Mouse (Mus musculus): ENCODE data around the gene Met. TPM values are rescaled to one million over a fixed set of nuclear protein-coding genes. Genes with fewer than 3 reads are reported as not detected.
A peak's percentile ranks its signal among the peaks of the same experiment; 100 is the strongest.

The Met gene
- polyA plus RNA-seq, 1 experiment from 2014 or later: 6.7 TPM

GRCm38 (mm10) chr6:17578092-17578760 lies 114.6 kb downstream of the Met start:
- Histone ChIP-seq H3K4me1 (replicated peaks; ENCODE audit: control insufficient read depth, insufficient read depth, low read length) (peaks cover 5% of the 10 kb centered on the region; the same call in 1 of the 2 replicates), H3K4me3 (ENCODE audit: low read depth, low read length) (no peak overlapping the region), H3K27ac (ENCODE audit: low read depth, low read length) (no peak overlapping the region), H3K9me3 (ENCODE audit: control insufficient read depth) (no peaks in the 10 kb centered on the region), H3K36me3 (ENCODE audit: control insufficient read depth, insufficient read depth) (no peaks in the 10 kb centered on the region), H3K9ac (ENCODE audit: low read depth, low read length) (no peak overlapping the region), H3K27me3 (replicated peaks; ENCODE audit: control insufficient read depth, insufficient read depth, low read length) (no peaks in the 10 kb centered on the region), H3K4me2 (replicated peaks; ENCODE audit: low read depth) (no peak overlapping the region)
- TF ChIP-seq CTCF (IDR thresholded peaks at IDR 0.05; ENCODE audit: low read depth): 0 out of 2 replicates have a peak, but pooled peaks have one; percentile 6
- ATAC-seq: peak; percentile 78
- WGBS: 34% methylated on average over 3 of the region's 3 CpGs

DNA sequence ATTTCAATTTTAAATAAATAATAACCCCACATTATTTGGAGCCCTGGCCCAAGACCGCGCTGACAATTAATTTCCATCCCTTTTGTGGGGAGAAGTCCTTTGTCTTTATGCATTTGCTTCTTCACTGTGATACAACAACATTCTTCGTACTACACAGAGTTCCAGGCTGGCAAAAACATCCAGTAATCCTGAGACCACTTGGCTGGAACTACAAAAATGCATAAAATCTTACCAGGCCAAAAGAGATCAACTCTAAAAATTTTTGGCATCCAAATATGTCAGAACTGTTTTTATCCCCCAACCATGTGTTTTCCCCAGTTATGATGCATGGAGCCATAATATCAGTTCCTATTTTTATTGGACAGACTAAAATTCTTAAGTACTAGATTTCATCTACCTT lies 116.7 kb downstream of the Met start:
- H3K9me3 ChIP-seq (ENCODE audit: control insufficient read depth): no peaks in the 10 kb centered on the region
- H3K4me2 ChIP-seq (replicated peaks; ENCODE audit: low read depth): no peak overlapping the region
- peaks cover 8% of the 10 kb centered on the region for H3K4me1 ChIP-seq (replicated peaks; ENCODE audit: control insufficient read depth, insufficient read depth, low read length)
- H3K4me3 ChIP-seq (ENCODE audit: low read depth, low read length): no peak overlapping the region
- TF ChIP-seq CTCF (IDR thresholded peaks at IDR 0.05; ENCODE audit: low read depth): no peak
- no peaks in the 10 kb centered on the region for H3K27me3 ChIP-seq (replicated peaks; ENCODE audit: control insufficient read depth, insufficient read depth, low read length)
- WGBS: 85% methylated on average over 3 of the region's 3 CpGs
- no peak overlapping the region for H3K9ac ChIP-seq (ENCODE audit: low read depth, low read length)
- no peak overlapping the region for H3K27ac ChIP-seq (ENCODE audit: low read depth, low read length)
- no peaks in the 10 kb centered on the region for H3K36me3 ChIP-seq (ENCODE audit: control insufficient read depth, insufficient read depth)
- no peak for ATAC-seq

GRCm38 (mm10) chr6:17583982-17584381 lies 120.4 kb downstream of the Met start:
- H3K27ac ChIP-seq (ENCODE audit: low read depth, low read length): no peak overlapping the region
- peaks cover 3% of the 10 kb centered on the region; the same call in 1 of the 2 replicates for H3K4me1 ChIP-seq (replicated peaks; ENCODE audit: control insufficient read depth, insufficient read depth, low read length)
- H3K9me3 ChIP-seq (ENCODE audit: control insufficient read depth): no peaks in the 10 kb centered on the region
- 20% methylated on average over 13 of the region's 13 CpGs for WGBS
- no peak overlapping the region for H3K9ac ChIP-seq (ENCODE audit: low read depth, low read length)
- H3K36me3 ChIP-seq (ENCODE audit: control insufficient read depth, insufficient read depth): no peaks in the 10 kb centered on the region
- peak overlapping the region; percentile 26; the same call in 1 of the 2 replicates for H3K4me3 ChIP-seq (ENCODE audit: low read depth, low read length)
- H3K27me3 ChIP-seq (replicated peaks; ENCODE audit: control insufficient read depth, insufficient read depth, low read length): no peaks in the 10 kb centered on the region
- ATAC-seq: no peak
- no peak for TF ChIP-seq CTCF (IDR thresholded peaks at IDR 0.05; ENCODE audit: low read depth)
- H3K4me2 ChIP-seq (replicated peaks; ENCODE audit: low read depth): peak overlapping the region; percentile 57

GRCm38 (mm10) chr6:17589049-17589952 lies 125.7 kb downstream of the Met start:
- Histone ChIP-seq H3K4me2 (replicated peaks; ENCODE audit: low read depth) (peak overlapping the region; percentile 49), H3K36me3 (ENCODE audit: control insufficient read depth, insufficient read depth) (no peaks in the 10 kb centered on the region), H3K27ac (ENCODE audit: low read depth, low read length) (no peak overlapping the region), H3K9ac (ENCODE audit: low read depth, low read length) (no peak overlapping the region), H3K4me1 (replicated peaks; ENCODE audit: control insufficient read depth, insufficient read depth, low read length) (no peaks in the 10 kb centered on the region), H3K4me3 (ENCODE audit: low read depth, low read length) (no peak overlapping the region), H3K9me3 (ENCODE audit: control insufficient read depth) (peaks cover 3% of the 10 kb centered on the region; the same call in 1 of the 2 replicates), H3K27me3 (replicated peaks; ENCODE audit: control insufficient read depth, insufficient read depth, low read length) (no peaks in the 10 kb centered on the region)
- 20% methylated on average over 16 of the region's 16 CpGs for WGBS
- TF ChIP-seq CTCF (IDR thresholded peaks at IDR 0.05; ENCODE audit: low read depth): peak; percentile 92
- ATAC-seq: peak; percentile 71

DNA sequence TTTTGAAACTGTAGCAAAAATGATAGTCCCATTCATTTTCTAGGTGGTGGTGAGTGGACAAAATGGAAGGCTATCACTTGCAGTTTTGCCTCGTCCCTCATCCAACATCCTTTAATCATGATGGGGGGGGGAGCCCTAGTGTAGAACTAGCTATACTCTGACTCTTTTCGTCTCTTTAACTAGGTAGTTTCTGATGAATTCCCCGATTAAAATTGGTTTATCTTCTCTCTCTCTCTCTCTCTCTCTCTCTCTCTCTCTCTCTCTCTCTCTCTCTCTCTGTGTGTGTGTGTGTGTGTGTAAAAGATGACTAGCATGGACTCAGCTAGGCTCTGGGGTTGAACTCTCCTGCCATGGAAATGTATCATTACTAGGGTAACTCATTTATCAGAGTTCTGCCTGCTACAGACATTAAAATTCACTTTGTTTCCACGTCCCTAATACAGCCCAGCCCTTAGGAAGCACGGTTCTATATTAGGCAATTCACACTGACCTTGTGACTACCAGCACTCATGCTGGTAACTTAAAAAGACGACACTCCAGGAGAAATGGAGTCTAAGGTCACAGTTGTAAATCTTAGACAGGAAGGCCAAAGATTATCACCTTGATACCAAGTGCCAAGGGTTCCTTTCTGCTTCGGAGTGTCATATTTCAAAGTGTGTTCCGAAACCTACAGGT lies 126.5 kb downstream of the Met start:
- no peak overlapping the region for H3K4me3 ChIP-seq (ENCODE audit: low read depth, low read length)
- peaks cover 3% of the 10 kb centered on the region; the same call in 1 of the 2 replicates for H3K9me3 ChIP-seq (ENCODE audit: control insufficient read depth)
- no peak overlapping the region for H3K9ac ChIP-seq (ENCODE audit: low read depth, low read length)
- H3K27me3 ChIP-seq (replicated peaks; ENCODE audit: control insufficient read depth, insufficient read depth, low read length): no peaks in the 10 kb centered on the region
- no peak overlapping the region for H3K4me2 ChIP-seq (replicated peaks; ENCODE audit: low read depth)
- H3K4me1 ChIP-seq (replicated peaks; ENCODE audit: control insufficient read depth, insufficient read depth, low read length): no peaks in the 10 kb centered on the region
- no peak for TF ChIP-seq CTCF (IDR thresholded peaks at IDR 0.05; ENCODE audit: low read depth)
- WGBS: 24% methylated on average over 8 of the region's 8 CpGs
- peak; percentile 70 for ATAC-seq
- H3K27ac ChIP-seq (ENCODE audit: low read depth, low read length): no peak overlapping the region
- H3K36me3 ChIP-seq (ENCODE audit: control insufficient read depth, insufficient read depth): no peaks in the 10 kb centered on the region

DNA sequence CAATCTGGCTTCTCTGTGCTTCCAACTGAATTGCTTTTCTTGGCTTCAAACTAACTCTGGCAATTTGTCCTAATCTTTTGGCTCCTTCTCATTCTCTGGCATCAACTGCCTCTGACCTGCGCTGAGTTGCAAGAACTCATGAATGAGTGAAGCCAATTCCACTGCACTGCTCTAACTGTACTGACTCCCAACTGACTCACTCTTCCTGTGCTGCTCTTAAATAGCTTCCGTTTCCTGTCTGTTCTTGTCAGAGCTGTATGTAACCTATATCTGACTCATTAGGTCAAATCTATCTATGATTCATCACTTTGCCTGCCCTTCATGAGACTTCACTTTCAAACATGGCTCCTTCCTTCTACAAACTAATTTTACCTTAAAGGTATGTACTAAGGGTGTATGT lies 130.4 kb downstream of the Met start:
- WGBS: 92% methylated on average over 2 of the region's 2 CpGs
- no peak overlapping the region for H3K9ac ChIP-seq (ENCODE audit: low read depth, low read length)
- TF ChIP-seq CTCF (IDR thresholded peaks at IDR 0.05; ENCODE audit: low read depth): no peak

More for the DNA sequence above, 130.4 kb downstream of the Met start:
- Histone ChIP-seq H3K27me3 (replicated peaks; ENCODE audit: control insufficient read depth, insufficient read depth, low read length) (no peaks in the 10 kb centered on the region), H3K4me1 (replicated peaks; ENCODE audit: control insufficient read depth, insufficient read depth, low read length) (0 out of 2 replicates have a peak, but pooled peaks cover 3% of the 10 kb centered on the region), H3K4me2 (replicated peaks; ENCODE audit: low read depth) (no peak overlapping the region), H3K27ac (ENCODE audit: low read depth, low read length) (no peak overlapping the region), H3K9me3 (ENCODE audit: control insufficient read depth) (peaks cover 3% of the 10 kb centered on the region; the same call in 1 of the 2 replicates), H3K36me3 (ENCODE audit: control insufficient read depth, insufficient read depth) (no peaks in the 10 kb centered on the region), H3K4me3 (ENCODE audit: low read depth, low read length) (no peak overlapping the region)
- ATAC-seq: no peak

All from intestine, postnatal 0 days (tissue).